Mouse (Mus musculus) layer of hippocampus, postnatal 25 days (tissue): ENCODE measurements around the gene Gm5726. TPM values are rescaled to one million over a fixed set of nuclear protein-coding genes. Genes with fewer than 3 reads are reported as not detected.
"Not testable (repeated sequence)": the region's sequence is repeated elsewhere in the genome, so short reads cannot be mapped to it uniquely, and the experiment has no call there.

Experiments used
- DNase-seq, 2 experiments: peaks; one replicate each; pipeline ENCODE4 v3.0.0; 2022; ENCODE audit warnings: mixed read lengths in 2 of 2, low spot score in 1 of 2; ENCODE audit errors: extremely low spot score in 1 of 2
- total RNA-seq, 2 experiments: library from RNA; stranded (reverse); gene quantifications; 2 replicates each; pipeline ENCODE4 v1.2.3; 2021

Gm5726 gene
- not detected for total RNA-seq

DNA sequence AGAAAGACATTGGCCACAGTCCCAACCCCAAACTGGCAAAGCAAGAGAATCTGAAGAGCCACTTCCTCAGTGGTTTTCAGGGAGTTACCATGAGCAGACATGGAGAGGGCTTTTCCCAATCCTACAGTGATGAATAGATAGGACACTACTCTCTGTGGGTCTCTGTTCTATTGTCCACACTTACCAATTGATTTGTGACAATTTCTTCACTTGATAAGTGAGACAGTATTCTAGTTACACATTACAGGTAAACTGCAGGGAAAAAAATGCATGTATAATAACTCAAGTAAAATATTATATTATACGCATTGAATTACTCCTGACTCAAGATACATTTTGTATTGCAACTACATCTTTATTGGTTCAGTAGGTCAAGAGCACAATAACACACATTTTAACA, at the start of gene Gm5726:
Gene Gm5726 (minus strand): TSS at position 101 of the 400 bp plus-strand sequence.
- not testable (repeated sequence) for DNase-seq

DNA sequence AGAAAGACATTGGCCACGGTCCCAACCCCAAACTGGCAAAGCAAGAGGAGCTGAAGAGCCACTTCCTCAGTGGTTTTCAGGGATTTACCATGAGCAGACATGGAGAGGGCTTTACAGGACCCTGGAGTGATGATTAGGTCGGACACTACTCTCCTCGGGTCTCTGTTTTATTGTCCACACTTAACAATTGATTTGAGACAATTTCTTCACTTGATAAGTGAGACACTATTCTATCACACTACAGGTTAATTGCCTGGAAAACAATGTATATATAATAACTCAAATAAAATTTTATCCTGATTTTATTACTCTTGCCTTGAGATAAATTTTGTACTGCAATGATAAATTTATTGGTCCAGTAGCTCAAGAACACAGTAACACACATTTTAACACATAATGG, 30.6 kb upstream of the Gm5726 start, which contains the start of gene Gm4141:
Gene Gm4141 (minus strand): TSS at position 101 of the 400 bp plus-strand sequence.
- not testable (repeated sequence) for DNase-seq

DNA sequence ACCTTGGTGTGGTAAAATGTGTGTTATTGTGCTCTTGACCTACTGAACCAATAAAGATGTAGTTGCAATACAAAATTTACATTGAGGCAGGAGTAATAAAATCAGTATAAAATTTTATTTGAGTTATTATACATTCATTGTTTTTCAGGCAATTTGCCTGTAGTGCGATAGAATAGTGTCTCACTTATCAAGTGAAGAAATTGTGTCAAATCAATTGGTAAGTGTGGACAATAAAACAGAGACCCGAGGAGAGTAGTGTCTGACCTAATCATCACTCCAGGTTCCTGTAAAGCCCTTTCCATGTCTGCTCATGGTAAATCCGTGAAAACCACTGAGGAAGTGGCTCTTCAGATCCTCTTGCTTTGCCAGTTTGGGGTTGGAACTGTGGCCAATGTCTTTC, 12.0 kb downstream of the Gm5726 start, which contains the start of gene Vmn1r104:
Gene Vmn1r104 (plus strand): TSS at position 301 of the 400 bp plus-strand sequence.
- not testable (repeated sequence) for DNase-seq

DNA sequence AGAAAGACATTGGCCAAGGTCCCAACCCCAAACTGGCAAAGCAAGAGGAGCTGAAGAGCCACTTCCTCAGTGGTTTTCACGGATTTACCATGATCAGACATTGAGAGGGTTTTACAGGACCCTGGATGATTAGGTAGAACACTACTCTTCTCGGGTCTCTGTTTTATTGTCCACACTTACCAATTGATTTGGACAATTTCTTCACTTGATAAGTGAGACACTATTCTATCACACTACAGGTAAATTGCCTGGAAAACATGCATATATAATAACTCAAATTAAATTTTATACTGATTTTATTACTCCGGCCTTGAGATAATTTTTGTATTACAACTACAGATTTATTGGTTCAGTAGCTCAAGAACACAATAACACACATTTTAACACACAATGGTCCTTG, 35.1 kb downstream of the Gm5726 start, which contains the start of gene Vmn1r103:
Gene Vmn1r103 (minus strand): TSS at position 101 of the 400 bp plus-strand sequence.
- DNase-seq: not testable (repeated sequence)

Other genes starting within 250 kb of the Gm5726 start
- gene Gm4133, start 211.7 kb downstream of the Gm5726 start, total RNA-seq: not detected
- not detected for gene Gm5728, start 170.3 kb downstream of the Gm5726 start, total RNA-seq
- not detected for gene Vmn1r100, start 127.8 kb downstream of the Gm5726 start, total RNA-seq
- not detected for gene Vmn1r101, start 103.2 kb downstream of the Gm5726 start, total RNA-seq
- not detected for gene Gm10670, start 70.8 kb downstream of the Gm5726 start, total RNA-seq
- not detected for gene Vmn1r103, start 35.2 kb downstream of the Gm5726 start, total RNA-seq
- not detected for gene Vmn1r104, start 11.9 kb downstream of the Gm5726 start, total RNA-seq
- not detected for gene Gm4141, start 30.5 kb upstream of the Gm5726 start, total RNA-seq
- not detected for gene Gm4513, start 53.3 kb upstream of the Gm5726 start, total RNA-seq
- gene Vmn1r107, start 123.2 kb upstream of the Gm5726 start, total RNA-seq: not detected
- gene Vmn1r111, start 157.5 kb upstream of the Gm5726 start, total RNA-seq: not detected
- not detected for gene Gm10668, start 184.9 kb upstream of the Gm5726 start, total RNA-seq
- not detected for gene Vmn1r112, start 225.4 kb upstream of the Gm5726 start, total RNA-seq
- not detected for gene Vmn1r113, start 241.5 kb upstream of the Gm5726 start, total RNA-seq